Mouse (Mus musculus) myocyte (in vitro differentiated cells): ENCODE data around the gene Sox5. TPM values are rescaled to one million over a fixed set of nuclear protein-coding genes. Genes with fewer than 3 reads are reported as not detected.

ENCODE experiments used
- H3K27me3 ChIP-seq: one replicate; pipeline ENCODE4 v1.6.1; 2011; ENCODE audit not compliant: control insufficient read depth, insufficient read depth, insufficient read length
- H3K36me3 ChIP-seq: one replicate; pipeline ENCODE4 v1.6.1; 2011; ENCODE audit not compliant: control insufficient read depth, insufficient read depth
- H3K4me2 ChIP-seq: one replicate; pipeline ENCODE4 v1.6.1; 2011; ENCODE audit warnings: low read depth, control low read depth
- H3K4me3 ChIP-seq: one replicate; pipeline ENCODE4 v1.5.1; 2011; ENCODE audit warnings: mild to moderate bottlenecking, control low read depth, moderate library complexity
- H3K79me2 ChIP-seq: one replicate; pipeline ENCODE4 v1.6.1; 2011; ENCODE audit not compliant: control insufficient read depth, insufficient read depth
- H3ac ChIP-seq: one replicate; pipeline ENCODE4 v1.6.1; 2011; ENCODE audit not compliant: control insufficient read depth, insufficient read length
- CEBPB ChIP-seq: IDR thresholded peaks from 2 replicates; pipeline ENCODE4 v1.6.1; 2011; ENCODE audit warnings: mild to moderate bottlenecking, moderate library complexity; ENCODE audit not compliant: poor library complexity, insufficient read depth, severe bottlenecking
- E2F4 ChIP-seq: IDR thresholded peaks from one replicate; pipeline ENCODE4 v1.6.1; 2011; ENCODE audit warnings: mild to moderate bottlenecking, control low read depth, moderate library complexity; ENCODE audit not compliant: insufficient read depth
- MAX ChIP-seq: IDR thresholded peaks from one replicate; pipeline ENCODE4 v1.6.1; 2011; ENCODE audit warnings: low read depth, mild to moderate bottlenecking, control low read depth
- MYOD1 ChIP-seq, 3 experiments: IDR thresholded peaks; one replicate each; pipeline ENCODE4 v1.6.1; 2011; ENCODE audit warnings: control low read depth in 2 of 3, low read depth in 2 of 3, mild to moderate bottlenecking in 2 of 3, moderate library complexity in 1 of 3; ENCODE audit not compliant: insufficient read length in 2 of 3, control insufficient read depth in 1 of 3
- MYOG ChIP-seq, 3 experiments: IDR thresholded peaks; one replicate each; pipeline ENCODE4 v1.6.1; 2011; ENCODE audit warnings: control low read depth in 2 of 3, low read depth in 2 of 3, mild to moderate bottlenecking in 2 of 3; ENCODE audit not compliant: insufficient read length in 2 of 3, control insufficient read depth in 1 of 3, insufficient read depth in 1 of 3
- POLR2A ChIP-seq: IDR thresholded peaks from one replicate; pipeline ENCODE4 v1.6.1; 2011; ENCODE audit warnings: low read depth, mild to moderate bottlenecking, control low read depth, moderate library complexity; ENCODE audit not compliant: insufficient read length
- POLR2AphosphoS2 ChIP-seq: IDR thresholded peaks from one replicate; pipeline ENCODE4 v1.6.1; 2011; ENCODE audit warnings: low read depth, control low read depth; ENCODE audit not compliant: insufficient read length
- REST ChIP-seq: IDR thresholded peaks from one replicate; pipeline ENCODE4 v1.6.1; 2011; ENCODE audit warnings: mild to moderate bottlenecking, control low read depth, moderate library complexity; ENCODE audit not compliant: insufficient read depth, insufficient read length
- SRF ChIP-seq: IDR thresholded peaks from one replicate; pipeline ENCODE4 v1.6.1; 2011; ENCODE audit warnings: low read depth; ENCODE audit not compliant: control insufficient read depth, insufficient read length
- TCF12 ChIP-seq: IDR thresholded peaks from one replicate; pipeline ENCODE4 v1.6.1; 2011; ENCODE audit warnings: mild to moderate bottlenecking, control low read depth; ENCODE audit not compliant: poor library complexity, insufficient read depth, severe bottlenecking
- TCF3 ChIP-seq: IDR thresholded peaks from one replicate; pipeline ENCODE4 v1.6.1; 2011; ENCODE audit warnings: low read depth, control low read depth; ENCODE audit not compliant: insufficient read length
- USF1 ChIP-seq: IDR thresholded peaks from one replicate; pipeline ENCODE4 v1.6.1; 2011; ENCODE audit warnings: low read depth, mild to moderate bottlenecking, control low read depth, moderate library complexity
- polyA plus RNA-seq: library from polyadenylated mRNA; unstranded; fragments of >200 nt; fragmentation: generic; extraction: Trizol; gene quantifications from one replicate; pipeline ENCODE4 v1.2.1, GENCODE M21; 2012; ENCODE audit warnings: missing spikeins

Sox5 gene
- polyA plus RNA-seq, 1 experiment, result 0.50 TPM

DNA sequence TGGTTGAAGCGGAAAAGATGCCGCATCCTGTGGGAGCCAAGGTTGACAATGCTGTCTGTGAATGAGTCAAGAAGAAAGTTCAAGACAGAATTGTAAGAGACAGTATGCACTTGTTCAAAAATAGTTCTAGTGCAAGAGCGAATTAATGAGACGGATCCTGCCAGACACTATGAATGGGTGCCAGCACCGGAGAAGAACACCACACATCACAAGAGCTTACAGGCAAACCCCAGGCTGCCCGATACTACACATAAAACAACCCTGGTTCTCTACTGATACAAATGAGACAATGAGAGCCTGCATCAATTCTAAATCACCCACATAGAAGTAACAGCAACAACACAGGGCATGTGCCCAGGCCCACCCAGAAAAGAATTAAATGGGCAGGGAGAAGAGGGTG lies 8.0 kb downstream of the Sox5 start:
- Histone ChIP-seq H3K4me2 (no peak overlapping the region), H3K79me2 (no peaks in the 10 kb centered on the region), H3K36me3 (no peaks in the 10 kb centered on the region), H3ac (no peak overlapping the region), H3K27me3 (no peaks in the 10 kb centered on the region), H3K4me3 (no peak overlapping the region)
- TF ChIP-seq TCF3, result no peak
- TF ChIP-seq POLR2A, result no peak
- TF ChIP-seq TCF12, result no peak
- TF ChIP-seq MAX, result no peak
- TF ChIP-seq SRF, result no peak
- no peak for TF ChIP-seq MYOG (IDR thresholded peaks at IDR 0.05; ENCODE audit: control insufficient read depth in 1 of 3, insufficient read depth in 1 of 3, insufficient read length in 2 of 3, low read depth in 2 of 3)
- TF ChIP-seq E2F4, result no peak
- no peak for TF ChIP-seq REST
- no peak for TF ChIP-seq POLR2AphosphoS2
- no peak for TF ChIP-seq MYOD1 (IDR thresholded peaks at IDR 0.05; ENCODE audit: control insufficient read depth in 1 of 3, insufficient read length in 2 of 3, low read depth in 2 of 3)
- TF ChIP-seq USF1, result no peak
- no peak for TF ChIP-seq CEBPB

DNA sequence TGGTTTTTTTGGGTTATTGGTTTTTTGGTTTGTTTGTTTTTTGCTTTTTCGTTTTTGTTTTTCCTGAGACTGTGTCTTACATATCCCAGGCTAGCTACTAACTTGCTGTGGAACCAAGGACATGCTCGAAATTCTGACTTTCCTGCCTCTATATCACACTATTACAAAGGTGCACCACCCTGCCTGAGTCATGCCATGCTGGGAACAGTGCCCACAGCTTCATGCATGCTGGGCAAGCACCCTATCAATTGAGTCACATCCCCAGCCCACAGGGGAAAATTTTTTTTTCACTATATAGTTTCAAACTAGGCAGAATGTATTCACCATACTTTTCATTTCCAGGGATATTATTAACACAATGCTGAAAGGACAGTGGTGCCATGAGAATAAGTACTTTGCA lies 8.8 kb downstream of the Sox5 start:
- no peak overlapping the region for H3ac ChIP-seq
- TF ChIP-seq TCF12 (no peak), MYOG (IDR thresholded peaks at IDR 0.05; ENCODE audit: control insufficient read depth in 1 of 3, insufficient read depth in 1 of 3, insufficient read length in 2 of 3, low read depth in 2 of 3) (no peak), E2F4 (no peak), CEBPB (no peak), MYOD1 (IDR thresholded peaks at IDR 0.05; ENCODE audit: control insufficient read depth in 1 of 3, insufficient read length in 2 of 3, low read depth in 2 of 3) (no peak), MAX (no peak), POLR2AphosphoS2 (no peak), SRF (no peak), POLR2A (no peak), TCF3 (no peak), USF1 (no peak), REST (no peak)
- no peaks in the 10 kb centered on the region for H3K27me3 ChIP-seq

DNA sequence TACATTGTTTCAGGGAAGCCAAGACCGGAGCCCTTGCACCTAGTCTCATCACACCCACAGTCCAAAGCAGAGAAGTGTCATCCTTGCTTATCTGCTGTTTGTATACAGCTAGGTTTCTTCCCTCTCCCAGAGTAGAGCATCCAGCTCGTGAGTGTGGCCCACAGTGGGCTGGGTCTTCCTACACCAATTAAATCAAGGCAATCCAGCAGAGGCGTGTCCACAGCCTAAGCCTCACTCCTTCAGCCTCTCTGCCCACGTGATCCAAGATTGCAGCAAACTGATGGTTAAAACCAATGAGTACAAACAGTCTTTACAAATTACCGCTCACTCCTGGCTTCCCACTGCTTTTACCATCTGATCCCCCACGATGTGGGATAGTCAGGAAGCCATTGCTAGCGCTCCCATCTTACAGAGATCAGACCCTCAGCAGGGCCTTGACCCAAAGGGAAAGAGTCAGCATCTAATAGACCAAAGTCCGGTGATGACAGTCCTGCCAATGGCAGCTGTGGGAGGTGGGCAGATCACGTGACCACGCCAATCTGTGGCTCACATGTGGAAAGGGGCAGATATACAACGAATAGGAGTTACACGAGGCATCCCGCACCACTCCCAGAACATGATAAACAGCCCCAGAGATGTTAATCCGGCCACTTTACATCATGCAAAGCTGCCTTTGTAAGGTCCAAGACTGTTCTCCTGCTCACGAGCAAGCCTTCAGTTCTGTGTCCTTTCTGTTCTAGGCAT lies 9.4 kb downstream of the Sox5 start:
- no peak for TF ChIP-seq MAX
- TF ChIP-seq MYOD1 (IDR thresholded peaks at IDR 0.05; ENCODE audit: control insufficient read depth in 1 of 3, insufficient read length in 2 of 3, low read depth in 2 of 3), result no peak
- no peak for TF ChIP-seq MYOG (IDR thresholded peaks at IDR 0.05; ENCODE audit: control insufficient read depth in 1 of 3, insufficient read depth in 1 of 3, insufficient read length in 2 of 3, low read depth in 2 of 3)
- no peaks in the 10 kb centered on the region for H3K36me3 ChIP-seq
- H3K4me3 ChIP-seq, result no peak overlapping the region
- no peaks in the 10 kb centered on the region for H3K79me2 ChIP-seq
- peak overlapping the region; percentile 18 for H3K4me2 ChIP-seq
- H3ac ChIP-seq, result no peak overlapping the region
- H3K27me3 ChIP-seq, result no peaks in the 10 kb centered on the region

More for the DNA sequence above, 8.8 kb downstream of the Sox5 start:
- Histone ChIP-seq H3K4me3 (no peak overlapping the region), H3K36me3 (no peaks in the 10 kb centered on the region), H3K79me2 (no peaks in the 10 kb centered on the region), H3K4me2 (peak overlapping the region; percentile 18)

DNA sequence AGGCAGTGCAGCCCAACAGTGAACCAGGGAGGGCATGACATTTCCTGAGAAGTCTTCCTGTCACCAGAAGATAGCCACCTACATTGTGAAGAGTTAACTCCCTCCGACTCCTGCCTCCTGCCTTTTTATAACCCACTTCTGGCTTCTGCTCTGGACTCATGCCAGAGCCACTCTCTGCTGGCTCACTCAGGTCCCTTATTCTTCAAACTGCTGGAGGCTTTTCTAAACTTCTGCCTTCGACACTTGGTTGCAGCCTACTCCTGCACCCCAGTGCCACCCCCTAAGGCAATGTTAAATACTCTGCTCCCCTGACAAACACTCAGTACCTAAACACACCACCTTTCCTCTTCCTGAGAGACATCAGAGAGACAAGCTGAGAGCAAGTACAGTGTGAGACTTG lies 12.7 kb downstream of the Sox5 start:
- Histone ChIP-seq H3K4me3 (no peak overlapping the region), H3K36me3 (no peaks in the 10 kb centered on the region), H3ac (no peak overlapping the region), H3K4me2 (no peak overlapping the region), H3K27me3 (no peaks in the 10 kb centered on the region), H3K79me2 (no peaks in the 10 kb centered on the region)
- TF ChIP-seq REST (no peak), MYOG (IDR thresholded peaks at IDR 0.05; ENCODE audit: control insufficient read depth in 1 of 3, insufficient read depth in 1 of 3, insufficient read length in 2 of 3, low read depth in 2 of 3) (no peak), CEBPB (no peak), POLR2A (no peak), MAX (no peak)

DNA sequence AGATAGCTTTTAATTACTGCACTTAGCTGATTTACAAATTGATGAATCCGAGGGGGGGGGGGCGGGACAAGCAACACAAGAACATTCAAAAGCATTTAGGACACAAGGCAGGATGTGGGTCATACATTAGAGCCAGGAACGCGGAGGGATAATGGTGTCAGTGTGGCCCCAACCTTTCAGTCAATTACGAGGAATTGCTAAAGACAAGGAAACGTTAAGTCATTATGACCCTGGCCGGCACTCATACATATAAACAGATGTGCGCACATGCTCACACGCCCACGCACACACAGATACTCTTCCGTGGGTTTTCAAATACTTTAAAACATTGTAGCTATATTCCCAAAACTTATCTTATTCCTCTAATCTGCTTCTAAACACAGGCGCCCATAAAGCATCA lies 19.9 kb downstream of the Sox5 start:
- no peak overlapping the region for H3ac ChIP-seq
- H3K27me3 ChIP-seq, result no peaks in the 10 kb centered on the region
- TF ChIP-seq SRF (no peak), MYOG (IDR thresholded peaks at IDR 0.05; ENCODE audit: control insufficient read depth in 1 of 3, insufficient read depth in 1 of 3, insufficient read length in 2 of 3, low read depth in 2 of 3) (no peak), POLR2AphosphoS2 (no peak)
- no peaks in the 10 kb centered on the region for H3K79me2 ChIP-seq
- H3K4me3 ChIP-seq, result no peak overlapping the region
- no peak overlapping the region for H3K4me2 ChIP-seq
- H3K36me3 ChIP-seq, result no peaks in the 10 kb centered on the region
